Mouse (Mus musculus): ENCODE data around the gene Psmd5. TPM values are rescaled to one million over a fixed set of nuclear protein-coding genes. Genes with fewer than 3 reads are reported as not detected.
"Not testable (repeated sequence)": the region's sequence is repeated elsewhere in the genome, so short reads cannot be mapped to it uniquely, and the experiment has no call there.

Psmd5 gene
- polyA plus RNA-seq, 1 experiment from 2014 or later, result 102 TPM

- Histone ChIP-seq H3K36me3 (ENCODE audit: control insufficient read depth, insufficient read depth) (no peaks in the 10 kb centered on the region), H3K9me3 (ENCODE audit: control insufficient read depth, low read length) (no peaks in the 10 kb centered on the region), H3K4me3 (replicated peaks; ENCODE audit: low read length) (no peak overlapping the region), H3K27ac (ENCODE audit: low read length) (no peak overlapping the region), H3K27me3 (replicated peaks; ENCODE audit: control insufficient read depth, insufficient read depth, low read length) (no peaks in the 10 kb centered on the region), H3K4me1 (replicated peaks; ENCODE audit: control insufficient read depth, insufficient read depth, low read length) (no peaks in the 10 kb centered on the region), H3K9ac (replicated peaks; ENCODE audit: low read depth, low read length) (no peak overlapping the region), H3K4me2 (ENCODE audit: low read length) (no peak overlapping the region)
- no peak for ATAC-seq
- WGBS, result 74% methylated on average over 3 of the region's 3 CpGs
Observed at GRCm38 (mm10) chr2:34835669-34836068, 39.1 kb downstream of the Psmd5 start.

GRCm38 (mm10) chr2:34833624-34834023 lies 41.1 kb downstream of the Psmd5 start:
- no peaks in the 10 kb centered on the region for H3K36me3 ChIP-seq (ENCODE audit: control insufficient read depth, insufficient read depth)
- no peaks in the 10 kb centered on the region for H3K4me1 ChIP-seq (replicated peaks; ENCODE audit: control insufficient read depth, insufficient read depth, low read length)
- no peak for ATAC-seq
- no peak overlapping the region for H3K4me3 ChIP-seq (replicated peaks; ENCODE audit: low read length)
- no peak overlapping the region for H3K4me2 ChIP-seq (ENCODE audit: low read length)
- no peak overlapping the region for H3K27ac ChIP-seq (ENCODE audit: low read length)
- no peak overlapping the region for H3K9ac ChIP-seq (replicated peaks; ENCODE audit: low read depth, low read length)
- no peaks in the 10 kb centered on the region for H3K9me3 ChIP-seq (ENCODE audit: control insufficient read depth, low read length)
- 90% methylated on average over 17 of the region's 17 CpGs for WGBS
- no peaks in the 10 kb centered on the region for H3K27me3 ChIP-seq (replicated peaks; ENCODE audit: control insufficient read depth, insufficient read depth, low read length)

- H3K9me3 ChIP-seq (ENCODE audit: control insufficient read depth, low read length); H3K4me2 ChIP-seq (ENCODE audit: low read length); H3K4me3 ChIP-seq (replicated peaks; ENCODE audit: low read length); ATAC-seq; H3K27me3 ChIP-seq (replicated peaks; ENCODE audit: control insufficient read depth, insufficient read depth, low read length); H3K27ac ChIP-seq (ENCODE audit: low read length); H3K4me1 ChIP-seq (replicated peaks; ENCODE audit: control insufficient read depth, insufficient read depth, low read length); H3K36me3 ChIP-seq (ENCODE audit: control insufficient read depth, insufficient read depth); H3K9ac ChIP-seq (replicated peaks; ENCODE audit: low read depth, low read length): not testable (repeated sequence)
- 73% methylated on average over 11 of the region's 11 CpGs for WGBS
Observed at GRCm38 (mm10) chr2:34832766-34833457, 41.9 kb downstream of the Psmd5 start, which contains the start of gene Gm34653. Gm34653 (plus strand) TSS chr2:34833007.

GRCm38 (mm10) chr2:34830066-34830465 lies 44.7 kb downstream of the Psmd5 start:
- not testable (repeated sequence) for H3K4me3 ChIP-seq (replicated peaks; ENCODE audit: low read length); H3K36me3 ChIP-seq (ENCODE audit: control insufficient read depth, insufficient read depth); H3K27ac ChIP-seq (ENCODE audit: low read length); H3K4me2 ChIP-seq (ENCODE audit: low read length); ATAC-seq; H3K9me3 ChIP-seq (ENCODE audit: control insufficient read depth, low read length); H3K27me3 ChIP-seq (replicated peaks; ENCODE audit: control insufficient read depth, insufficient read depth, low read length); H3K9ac ChIP-seq (replicated peaks; ENCODE audit: low read depth, low read length)
- 96% methylated on average over 17 of the region's 17 CpGs for WGBS
- H3K4me1 ChIP-seq (replicated peaks; ENCODE audit: control insufficient read depth, insufficient read depth, low read length), result peaks cover 11% of the 10 kb centered on the region

- H3K4me3 ChIP-seq (replicated peaks; ENCODE audit: low read length), result no peak overlapping the region
- H3K4me2 ChIP-seq (ENCODE audit: low read length), result no peak overlapping the region
- H3K27me3 ChIP-seq (replicated peaks; ENCODE audit: control insufficient read depth, insufficient read depth, low read length), result no peaks in the 10 kb centered on the region; the same call in 1 of the 2 replicates
- no peak for ATAC-seq
- 94% methylated on average over 1 of the region's 1 CpGs for WGBS
- no peak overlapping the region for H3K27ac ChIP-seq (ENCODE audit: low read length)
- no peak overlapping the region for H3K9ac ChIP-seq (replicated peaks; ENCODE audit: low read depth, low read length)
- H3K36me3 ChIP-seq (ENCODE audit: control insufficient read depth, insufficient read depth), result no peaks in the 10 kb centered on the region
- no peaks in the 10 kb centered on the region for H3K9me3 ChIP-seq (ENCODE audit: control insufficient read depth, low read length)
- peaks cover 17% of the 10 kb centered on the region for H3K4me1 ChIP-seq (replicated peaks; ENCODE audit: control insufficient read depth, insufficient read depth, low read length)
Observed at GRCm38 (mm10) chr2:34828026-34828425, 46.7 kb downstream of the Psmd5 start.

- Histone ChIP-seq H3K36me3 (ENCODE audit: control insufficient read depth, insufficient read depth) (no peaks in the 10 kb centered on the region), H3K4me2 (ENCODE audit: low read length) (no peak overlapping the region), H3K4me1 (replicated peaks; ENCODE audit: control insufficient read depth, insufficient read depth, low read length) (peaks cover 17% of the 10 kb centered on the region), H3K9me3 (ENCODE audit: control insufficient read depth, low read length) (no peaks in the 10 kb centered on the region), H3K27ac (ENCODE audit: low read length) (no peak overlapping the region), H3K27me3 (replicated peaks; ENCODE audit: control insufficient read depth, insufficient read depth, low read length) (no peaks in the 10 kb centered on the region; the same call in 1 of the 2 replicates), H3K4me3 (replicated peaks; ENCODE audit: low read length) (no peak overlapping the region), H3K9ac (replicated peaks; ENCODE audit: low read depth, low read length) (no peak overlapping the region)
- WGBS, result 89% methylated on average over 4 of the region's 4 CpGs
- no peak for ATAC-seq
Observed at GRCm38 (mm10) chr2:34827591-34827990, 47.2 kb downstream of the Psmd5 start.

GRCm38 (mm10) chr2:34826460-34827231 lies 48.1 kb downstream of the Psmd5 start:
- H3K4me2 ChIP-seq (ENCODE audit: low read length), result peak overlapping the region; percentile 97
- peak overlapping the region; percentile 65 for H3K27ac ChIP-seq (ENCODE audit: low read length)
- H3K36me3 ChIP-seq (ENCODE audit: control insufficient read depth, insufficient read depth), result no peaks in the 10 kb centered on the region
- H3K27me3 ChIP-seq (replicated peaks; ENCODE audit: control insufficient read depth, insufficient read depth, low read length), result no peaks in the 10 kb centered on the region; the same call in 1 of the 2 replicates
- H3K4me1 ChIP-seq (replicated peaks; ENCODE audit: control insufficient read depth, insufficient read depth, low read length), result peaks cover 17% of the 10 kb centered on the region
- WGBS, result 34% methylated on average over 19 of the region's 21 CpGs
- peak; percentile 27 for ATAC-seq
- peak overlapping the region; percentile 97 for H3K4me3 ChIP-seq (replicated peaks; ENCODE audit: low read length)
- H3K9ac ChIP-seq (replicated peaks; ENCODE audit: low read depth, low read length), result peak overlapping the region; percentile 93
- no peaks in the 10 kb centered on the region for H3K9me3 ChIP-seq (ENCODE audit: control insufficient read depth, low read length)

- Histone ChIP-seq H3K4me3 (replicated peaks; ENCODE audit: low read length) (peak within 1 kb of the TSS; percentile 97), H3K4me2 (ENCODE audit: low read length) (peak within 1 kb of the TSS; percentile 97), H3K27me3 (replicated peaks; ENCODE audit: control insufficient read depth, insufficient read depth, low read length) (no peaks in the 10 kb centered on the region; the same call in 1 of the 2 replicates), H3K27ac (ENCODE audit: low read length) (peak within 1 kb of the TSS; percentile 65), H3K4me1 (replicated peaks; ENCODE audit: control insufficient read depth, insufficient read depth, low read length) (peaks cover 17% of the 10 kb centered on the region), H3K36me3 (ENCODE audit: control insufficient read depth, insufficient read depth) (no peaks in the 10 kb centered on the region; the same call in 1 of the 2 replicates), H3K9me3 (ENCODE audit: control insufficient read depth, low read length) (no peaks in the 10 kb centered on the region), H3K9ac (replicated peaks; ENCODE audit: low read depth, low read length) (peak within 1 kb of the TSS; percentile 93)
- WGBS, result under 1% methylated on average over 50 of the region's 57 CpGs
- peak; percentile 99 for ATAC-seq
Observed at GRCm38 (mm10) chr2:34825827-34826459, 48.8 kb downstream of the Psmd5 start, which contains the start of gene Fbxw2. Fbxw2 (minus strand) TSS chr2:34826311.

GRCm38 (mm10) chr2:34818492-34818891 lies 56.3 kb downstream of the Psmd5 start:
- WGBS, result 91% methylated on average over 2 of the region's 2 CpGs
- no peak for ATAC-seq
- Histone ChIP-seq H3K36me3 (ENCODE audit: control insufficient read depth, insufficient read depth) (peaks cover 10% of the 10 kb centered on the region), H3K9me3 (ENCODE audit: control insufficient read depth, low read length) (no peaks in the 10 kb centered on the region), H3K27me3 (replicated peaks; ENCODE audit: control insufficient read depth, insufficient read depth, low read length) (no peaks in the 10 kb centered on the region), H3K9ac (replicated peaks; ENCODE audit: low read depth, low read length) (no peak overlapping the region), H3K4me3 (replicated peaks; ENCODE audit: low read length) (no peak overlapping the region), H3K4me2 (ENCODE audit: low read length) (no peak overlapping the region), H3K4me1 (replicated peaks; ENCODE audit: control insufficient read depth, insufficient read depth, low read length) (no peaks in the 10 kb centered on the region), H3K27ac (ENCODE audit: low read length) (no peak overlapping the region)
